Mouse (Mus musculus) embryonic stem cell, embryonic (primary cell): ENCODE measurements around the gene Caln1.

Experiments used
- CTCF ChIA-PET, 4 experiments: fragments of 300-600 bp in 2 of 4; fragments of 350-600 bp in 2 of 4; sonication (Branson Sonifier 250); formaldehyde crosslinking; loops; one replicate each; lab custom pipeline; 2022; ENCODE audit warnings: inconsistent platforms in 2 of 4; lab: Charles Lee
- POLR2A ChIA-PET, 4 experiments: fragments of 300-600 bp in 2 of 4; fragments of 350-600 bp in 2 of 4; sonication (Branson Sonifier 250); formaldehyde crosslinking; loops; one replicate each; lab custom pipeline; 2022; ENCODE audit warnings: antibody characterized with exemption in 4 of 4, inconsistent platforms in 1 of 4; lab: Charles Lee

The Caln1 gene

GRCm38 (mm10) chr5:130706202-130706855, 337.1 kb downstream of the Caln1 start:
- POLR2A ChIA-PET = no interaction called here
- CTCF ChIA-PET = interaction anchor here in 1 of 4 experiments (0.6 kb wide), 2 partner anchors 56 to 87 kb away, joined by 6 read pairs; no protein-coding TSS in a partner anchor

- POLR2A ChIA-PET = no interaction called here
- CTCF ChIA-PET = no interaction called here
Observed at GRCm38 (mm10) chr5:130707755-130708154, 338.5 kb downstream of the Caln1 start.

GRCm38 (mm10) chr5:130708616-130709015, 339.4 kb downstream of the Caln1 start:
- POLR2A ChIA-PET = no interaction called here
- CTCF ChIA-PET = interaction anchor here in 1 of 4 experiments (0.7 kb wide), 1 partner anchor 145 kb away, joined by 4 read pairs; no protein-coding TSS in a partner anchor

- ChIA-PET CTCF (interaction anchor here in 1 of 4 experiments (0.6 kb wide), 1 partner anchor 9 kb away, joined by 4 read pairs; no protein-coding TSS in a partner anchor), POLR2A (interaction anchor here in 1 of 4 experiments (0.7 to 1.2 kb wide), 3 partner anchors 62 to 1245 kb away, joined by 3 to 4 read pairs (median 3); no protein-coding TSS in a partner anchor)
Observed at GRCm38 (mm10) chr5:130711643-130712042, 342.4 kb downstream of the Caln1 start.

- CTCF ChIA-PET = no interaction called here
Observed at GRCm38 (mm10) chr5:130712281-130712680, 343.0 kb downstream of the Caln1 start.

GRCm38 (mm10) chr5:130715181-130715580, 345.9 kb downstream of the Caln1 start:
- POLR2A ChIA-PET = no interaction called here
- CTCF ChIA-PET = no interaction called here

More at GRCm38 (mm10) chr5:130712281-130712680, 343.0 kb downstream of the Caln1 start:
- POLR2A ChIA-PET = interaction anchor here in 1 of 4 experiments (0.7 to 1.2 kb wide), 3 partner anchors 61 to 1244 kb away, joined by 3 to 4 read pairs (median 3); no protein-coding TSS in a partner anchor

GRCm38 (mm10) chr5:130718385-130718784, 349.1 kb downstream of the Caln1 start:
- POLR2A ChIA-PET = no interaction called here
- CTCF ChIA-PET = no interaction called here

GRCm38 (mm10) chr5:130742171-130742570, 372.9 kb downstream of the Caln1 start:
- POLR2A ChIA-PET = interaction anchor here in 1 of 4 experiments (1.0 kb wide), 1 partner anchor 129 kb away, joined by 3 read pairs; no protein-coding TSS in a partner anchor
- CTCF ChIA-PET = no interaction called here

GRCm38 (mm10) chr5:130757517-130757916, 388.3 kb downstream of the Caln1 start:
- ChIA-PET POLR2A (no interaction called here), CTCF (interaction anchor here in 3 of 4 experiments (0.6 to 2.3 kb wide), 9 partner anchors 18 to 377 kb away, joined by 3 to 10 read pairs (median 5); no protein-coding TSS in a partner anchor)

- ChIA-PET CTCF (interaction anchor here in 2 of 4 experiments (0.7 kb wide), 2 partner anchors 46 to 695 kb away, joined by 3 read pairs; no protein-coding TSS in a partner anchor), POLR2A (interaction anchor here in 1 of 4 experiments (0.5 kb wide), 1 partner anchor 211 kb away, joined by 3 read pairs; no protein-coding TSS in a partner anchor)
Observed at GRCm38 (mm10) chr5:130765784-130766183, 396.5 kb downstream of the Caln1 start.

GRCm38 (mm10) chr5:130771061-130771741, 401.9 kb downstream of the Caln1 start:
- CTCF ChIA-PET = interaction anchor here in 1 of 4 experiments (0.6 to 0.7 kb wide), 2 partner anchors 323 to 435 kb away, joined by 3 read pairs; no protein-coding TSS in a partner anchor

GRCm38 (mm10) chr5:130772491-130772890, 403.2 kb downstream of the Caln1 start:
- POLR2A ChIA-PET = no interaction called here
- CTCF ChIA-PET = interaction anchor here in 1 of 4 experiments (0.5 kb wide), 1 partner anchor 61 kb away, joined by 3 read pairs; no protein-coding TSS in a partner anchor

More at GRCm38 (mm10) chr5:130771061-130771741, 401.9 kb downstream of the Caln1 start:
- POLR2A ChIA-PET = no interaction called here

- ChIA-PET POLR2A (no interaction called here), CTCF (no interaction called here)
Observed at GRCm38 (mm10) chr5:130774946-130775345, 405.7 kb downstream of the Caln1 start.

- CTCF ChIA-PET = interaction anchor here (0.5 to 1.0 kb wide), 6 partner anchors 18 to 259 kb away, joined by 3 to 6 read pairs (median 4); no protein-coding TSS in a partner anchor
- POLR2A ChIA-PET = no interaction called here
Observed at GRCm38 (mm10) chr5:130792755-130793452, 423.6 kb downstream of the Caln1 start.

GRCm38 (mm10) chr5:130797713-130798112, 428.5 kb downstream of the Caln1 start:
- ChIA-PET CTCF (interaction anchor here in 2 of 4 experiments (1.3 to 1.4 kb wide), 2 partner anchors 14 to 15 kb away, joined by 3 read pairs; no protein-coding TSS in a partner anchor), POLR2A (no interaction called here)

- ChIA-PET CTCF (interaction anchor here in 3 of 4 experiments (0.6 to 1.5 kb wide), 5 partner anchors 43 to 553 kb away, joined by 3 to 5 read pairs (median 4); no protein-coding TSS in a partner anchor), POLR2A (no interaction called here)
Observed at GRCm38 (mm10) chr5:130810314-130810713, 441.1 kb downstream of the Caln1 start.

GRCm38 (mm10) chr5:130810846-130811245, 441.6 kb downstream of the Caln1 start:
- CTCF ChIA-PET = interaction anchor here (0.6 to 2.4 kb wide), 38 partner anchors 9 to 1747 kb away, joined by 3 to 12 read pairs (median 4); no protein-coding TSS in a partner anchor
- POLR2A ChIA-PET = interaction anchor here in 1 of 4 experiments (0.6 to 0.7 kb wide), 2 partner anchors 360 to 451 kb away, joined by 3 to 7 read pairs; no protein-coding TSS in a partner anchor

GRCm38 (mm10) chr5:130811266-130811665, 442.0 kb downstream of the Caln1 start:
- ChIA-PET POLR2A (interaction anchor here in 2 of 4 experiments (0.6 to 0.7 kb wide), 3 partner anchors 360 to 555 kb away, joined by 3 to 7 read pairs (median 3); no protein-coding TSS in a partner anchor), CTCF (interaction anchor here (0.5 to 2.4 kb wide), 53 partner anchors 8 to 1747 kb away, joined by 3 to 12 read pairs (median 3); no protein-coding TSS in a partner anchor)
